Mouse (Mus musculus): ENCODE measurements around the gene Ms4a6b.
"Not testable (repeated sequence)": the region's sequence is repeated elsewhere in the genome, so short reads cannot be mapped to it uniquely, and the experiment has no call there.

Ms4a6b gene

GRCm38 (mm10) chr19:11516246-11516645, at the start of gene Ms4a6b:
Ms4a6b (plus strand) TSS chr19:11516512.
- DNase-seq (ENCODE audit: low spot score), result no peak

DNA sequence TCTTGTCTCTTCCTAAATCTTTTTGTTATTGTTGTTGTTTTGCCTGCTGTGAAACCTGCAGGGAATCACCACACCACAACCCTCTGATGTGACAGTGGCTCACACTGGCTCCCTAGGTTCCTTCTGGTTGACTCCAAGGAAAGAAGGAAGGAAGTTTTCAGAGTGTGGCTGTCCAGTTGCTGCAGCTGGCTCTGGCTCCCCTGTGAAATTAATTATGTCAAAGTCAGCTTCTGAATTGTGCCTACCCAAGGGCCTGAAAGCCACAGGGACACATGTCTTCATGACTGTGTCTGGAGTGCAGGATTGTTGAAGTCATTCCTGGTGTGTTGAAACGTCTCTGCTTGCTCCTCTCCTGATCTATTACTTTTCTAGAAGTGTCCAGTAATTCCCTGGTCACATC, 48.0 kb upstream of the Ms4a6b start:
- not testable (repeated sequence) for DNase-seq (ENCODE audit: low spot score)

GRCm38 (mm10) chr19:11469215-11469614, 47.1 kb upstream of the Ms4a6b start, which contains the start of gene Ms4a6c:
Ms4a6c (plus strand) TSS chr19:11469366.
- DNase-seq (ENCODE audit: low spot score), result not testable (repeated sequence)

- DNase-seq (ENCODE audit: low spot score), result no peak
Measured at GRCm38 (mm10) chr19:11479714-11480113, 36.6 kb upstream of the Ms4a6b start.

- no peak for DNase-seq (ENCODE audit: low spot score)
Measured at GRCm38 (mm10) chr19:11482684-11483083, 33.6 kb upstream of the Ms4a6b start.

GRCm38 (mm10) chr19:11483941-11484340, 32.4 kb upstream of the Ms4a6b start:
- no peak for DNase-seq (ENCODE audit: low spot score)

GRCm38 (mm10) chr19:11484388-11484787, 31.9 kb upstream of the Ms4a6b start:
- no peak for DNase-seq (ENCODE audit: low spot score)

GRCm38 (mm10) chr19:11485266-11485665, 31.0 kb upstream of the Ms4a6b start:
- DNase-seq (ENCODE audit: low spot score), result no peak

- DNase-seq (ENCODE audit: low spot score), result no peak
Measured at GRCm38 (mm10) chr19:11485746-11486145, 30.6 kb upstream of the Ms4a6b start, which contains the start of gene Gm8369. Gm8369 (plus strand) TSS chr19:11485938.

GRCm38 (mm10) chr19:11486599-11486998, 29.7 kb upstream of the Ms4a6b start:
- DNase-seq (ENCODE audit: low spot score), result no peak

GRCm38 (mm10) chr19:11491406-11492189, 24.7 kb upstream of the Ms4a6b start:
- no peak for DNase-seq (ENCODE audit: low spot score)

DNA sequence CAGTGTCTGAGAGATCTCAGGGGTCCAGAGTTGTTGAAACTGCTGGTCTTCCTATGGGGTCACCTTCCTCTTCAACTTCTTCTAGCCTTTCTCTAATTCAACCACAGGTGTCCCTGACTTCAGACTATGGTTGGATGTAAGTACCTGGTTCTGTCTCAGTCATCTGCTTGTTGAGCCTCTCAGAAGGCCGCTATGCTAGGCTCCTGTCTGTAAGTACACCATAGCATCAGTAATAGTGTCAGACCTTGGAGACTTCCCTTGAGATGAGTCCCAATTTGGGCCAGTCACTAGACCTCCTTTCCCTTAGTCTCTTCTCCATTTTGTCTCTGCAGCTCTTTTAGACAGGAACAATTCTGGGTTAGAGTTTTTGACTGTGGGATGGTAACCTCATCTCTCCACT, 23.6 kb upstream of the Ms4a6b start:
- no peak for DNase-seq (ENCODE audit: low spot score)

DNA sequence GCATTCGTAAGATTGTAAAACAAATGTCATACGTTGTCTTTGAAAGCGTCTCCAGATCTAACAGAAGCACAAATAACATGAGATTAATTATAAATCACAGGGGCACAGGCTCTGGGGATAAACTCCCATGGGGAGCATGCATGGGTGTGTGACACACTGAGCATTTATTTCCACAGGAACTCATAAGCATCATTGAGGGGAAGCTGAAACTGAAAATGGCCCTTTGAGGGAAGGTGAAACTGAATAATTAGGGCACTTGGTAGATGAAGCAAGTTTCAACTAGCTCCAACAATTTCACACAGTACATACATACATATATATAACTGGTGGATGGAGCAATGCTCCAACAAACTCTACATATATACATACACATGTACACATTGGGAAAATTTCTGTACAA, 21.8 kb upstream of the Ms4a6b start:
- no peak for DNase-seq (ENCODE audit: low spot score)

GRCm38 (mm10) chr19:11496361-11496760, 20.0 kb upstream of the Ms4a6b start:
- no peak for DNase-seq (ENCODE audit: low spot score)

GRCm38 (mm10) chr19:11497300-11497699, 19.0 kb upstream of the Ms4a6b start:
- DNase-seq (ENCODE audit: low spot score), result not testable (repeated sequence)

DNA sequence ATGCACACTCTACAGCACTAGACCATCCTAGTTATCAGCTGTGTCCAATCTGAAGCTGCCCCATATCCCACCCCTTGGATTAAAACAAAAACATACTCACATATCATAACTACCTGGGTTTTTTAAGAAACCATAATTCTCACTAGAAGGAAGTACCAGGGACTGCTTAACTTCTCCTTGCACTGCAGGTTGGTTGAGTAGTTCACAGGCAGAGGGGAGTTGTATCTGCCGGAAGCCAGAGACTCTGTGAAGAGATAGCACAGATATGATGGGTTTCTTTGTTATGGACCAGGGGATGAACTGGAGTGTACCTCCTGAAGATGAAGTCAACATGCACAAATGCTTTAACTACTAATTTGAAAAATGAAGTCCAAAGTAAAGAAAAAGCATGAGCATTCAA, 15.5 kb upstream of the Ms4a6b start:
- no peak for DNase-seq (ENCODE audit: low spot score)

GRCm38 (mm10) chr19:11501326-11501725, 15.0 kb upstream of the Ms4a6b start:
- no peak for DNase-seq (ENCODE audit: low spot score)

- DNase-seq (ENCODE audit: low spot score), result no peak
Measured at GRCm38 (mm10) chr19:11504857-11505256, 11.5 kb upstream of the Ms4a6b start.

GRCm38 (mm10) chr19:11513458-11513857, 2.9 kb upstream of the Ms4a6b start:
- DNase-seq (ENCODE audit: low spot score), result no peak

DNA sequence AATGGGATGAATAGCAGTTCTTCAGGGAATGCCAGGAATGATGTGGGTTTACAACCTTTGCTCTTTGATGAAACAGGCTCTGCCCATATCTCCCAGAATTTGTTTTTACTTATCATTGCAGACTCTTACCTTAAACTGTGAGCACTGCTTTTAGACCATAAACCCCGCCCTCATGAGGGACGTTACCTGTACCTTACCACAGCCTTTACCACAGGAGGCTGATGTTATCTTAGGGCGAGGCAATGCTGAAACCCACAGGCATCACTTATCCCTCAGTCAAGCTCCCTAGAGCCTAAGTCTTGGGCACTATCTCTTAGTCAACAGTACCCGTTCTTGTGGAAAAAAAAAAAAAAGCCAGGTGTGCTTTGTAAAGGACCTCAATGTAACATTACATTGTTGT, 533 bp downstream of the Ms4a6b start:
- no peak for DNase-seq (ENCODE audit: low spot score)

DNA sequence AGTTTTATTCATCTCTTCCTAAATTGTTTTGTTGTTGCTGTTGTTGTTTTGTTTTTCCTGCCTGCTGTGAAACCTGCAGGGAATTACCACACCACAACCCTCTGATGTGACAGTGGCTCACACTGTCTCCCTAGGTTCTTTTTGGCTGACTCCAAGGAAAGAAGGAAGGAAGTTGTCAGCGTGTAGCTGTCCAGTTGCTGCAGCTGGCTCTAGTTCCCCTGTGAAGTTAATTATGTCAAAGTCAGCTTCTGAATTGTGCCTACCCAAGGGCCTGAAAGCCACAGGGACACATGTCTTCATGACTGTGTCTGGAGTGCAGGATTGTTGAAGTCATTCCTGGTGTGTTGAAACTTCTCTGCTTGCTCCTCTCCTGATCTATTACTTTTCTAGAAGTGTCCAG, 1.1 kb downstream of the Ms4a6b start:
- DNase-seq (ENCODE audit: low spot score), result not testable (repeated sequence)

- DNase-seq (ENCODE audit: low spot score), result not testable (repeated sequence)
Measured at GRCm38 (mm10) chr19:11518356-11518755, 2.0 kb downstream of the Ms4a6b start.

DNA sequence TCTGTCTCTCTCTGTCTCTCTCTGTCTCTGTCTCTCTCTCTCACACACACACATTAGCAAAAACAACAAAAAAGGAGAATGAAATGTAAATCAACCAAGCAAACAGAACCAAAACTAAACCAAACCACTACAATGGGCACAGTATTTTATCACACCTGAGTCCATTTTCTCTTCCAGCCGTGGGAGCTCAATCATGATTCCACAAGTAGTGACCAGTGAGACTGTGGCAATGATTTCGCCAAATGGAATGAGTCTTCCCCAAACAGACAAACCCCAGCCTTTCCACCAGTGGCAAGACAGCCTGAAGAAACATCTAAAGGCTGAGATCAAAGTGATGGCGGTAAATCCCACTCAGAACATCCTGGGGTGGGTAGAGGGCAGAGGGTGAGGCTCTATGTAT, 3.8 kb downstream of the Ms4a6b start:
- no peak for DNase-seq (ENCODE audit: low spot score)

DNA sequence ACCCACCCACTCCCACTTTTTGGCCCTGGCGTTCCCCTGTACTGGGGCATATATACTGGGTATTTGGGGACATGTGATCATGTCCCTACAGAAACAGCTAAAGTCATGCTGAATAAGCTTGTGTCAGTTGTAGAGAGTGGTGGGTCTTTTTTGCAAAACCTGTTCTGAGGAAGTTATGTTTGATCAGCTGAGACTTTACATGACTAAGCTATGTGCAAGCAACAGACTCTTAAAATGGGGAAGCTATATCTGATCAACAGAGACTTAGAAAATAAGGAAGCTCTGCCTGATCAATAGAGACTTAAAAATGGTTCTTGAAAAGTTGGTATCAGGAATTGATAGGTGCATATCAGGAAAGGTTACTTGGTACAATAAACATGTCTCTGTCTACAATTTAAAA, 17.1 kb downstream of the Ms4a6b start:
- no peak for DNase-seq (ENCODE audit: low spot score)

All from urinary bladder, postnatal 10 days (tissue).